Mouse (Mus musculus): Measurements from ENCODE around the gene Mybphl. TPM values are rescaled to one million over a fixed set of nuclear protein-coding genes. Genes with fewer than 3 reads are reported as not detected.

Mybphl gene
- total RNA-seq, 1 experiment from 2014 or later, result not detected

- no peak for ATAC-seq (ENCODE audit: extremely low read depth, insufficient number of reproducible peaks, low FRiP score, poor library complexity, severe bottlenecking)
Measured at GRCm38 (mm10) chr3:108367173-108367572, 2.5 kb downstream of the Mybphl start.

- no peak for ATAC-seq (ENCODE audit: extremely low read depth, insufficient number of reproducible peaks, low FRiP score, poor library complexity, severe bottlenecking)
Measured at GRCm38 (mm10) chr3:108367828-108368227, 3.1 kb downstream of the Mybphl start.

- ATAC-seq (ENCODE audit: extremely low read depth, insufficient number of reproducible peaks, low FRiP score, poor library complexity, severe bottlenecking), result no peak
Measured at GRCm38 (mm10) chr3:108368721-108369120, 4.0 kb downstream of the Mybphl start.

- ATAC-seq (ENCODE audit: extremely low read depth, insufficient number of reproducible peaks, low FRiP score, poor library complexity, severe bottlenecking), result no peak
Measured at GRCm38 (mm10) chr3:108372274-108372673, 7.6 kb downstream of the Mybphl start.

- no peak for ATAC-seq (ENCODE audit: extremely low read depth, insufficient number of reproducible peaks, low FRiP score, poor library complexity, severe bottlenecking)
Measured at GRCm38 (mm10) chr3:108372691-108373090, 8.0 kb downstream of the Mybphl start.

- no peak for ATAC-seq (ENCODE audit: extremely low read depth, insufficient number of reproducible peaks, low FRiP score, poor library complexity, severe bottlenecking)
Measured at GRCm38 (mm10) chr3:108378875-108379663, 14.4 kb downstream of the Mybphl start.

- no peak for ATAC-seq (ENCODE audit: extremely low read depth, insufficient number of reproducible peaks, low FRiP score, poor library complexity, severe bottlenecking)
Measured at GRCm38 (mm10) chr3:108380695-108381094, 16.0 kb downstream of the Mybphl start.

- no peak for ATAC-seq (ENCODE audit: extremely low read depth, insufficient number of reproducible peaks, low FRiP score, poor library complexity, severe bottlenecking)
Measured at GRCm38 (mm10) chr3:108381945-108382875, 17.5 kb downstream of the Mybphl start.

GRCm38 (mm10) chr3:108383485-108384354, 19.0 kb downstream of the Mybphl start, which contains the start of gene Psrc1:
Gene Psrc1 (plus strand): TSS chr3:108383839.
- ATAC-seq (ENCODE audit: extremely low read depth, insufficient number of reproducible peaks, low FRiP score, poor library complexity, severe bottlenecking), result peak; percentile 21; the same call in 1 of the 2 replicates

GRCm38 (mm10) chr3:108384425-108384824, 19.7 kb downstream of the Mybphl start:
- ATAC-seq (ENCODE audit: extremely low read depth, insufficient number of reproducible peaks, low FRiP score, poor library complexity, severe bottlenecking), result no peak

- no peak for ATAC-seq (ENCODE audit: extremely low read depth, insufficient number of reproducible peaks, low FRiP score, poor library complexity, severe bottlenecking)
Measured at GRCm38 (mm10) chr3:108386186-108386585, 21.5 kb downstream of the Mybphl start.

GRCm38 (mm10) chr3:108389111-108389545, 24.4 kb downstream of the Mybphl start:
- ATAC-seq (ENCODE audit: extremely low read depth, insufficient number of reproducible peaks, low FRiP score, poor library complexity, severe bottlenecking), result peak; percentile 96

- ATAC-seq (ENCODE audit: extremely low read depth, insufficient number of reproducible peaks, low FRiP score, poor library complexity, severe bottlenecking), result no peak
Measured at GRCm38 (mm10) chr3:108392299-108392698, 27.6 kb downstream of the Mybphl start.

GRCm38 (mm10) chr3:108392793-108393192, 28.1 kb downstream of the Mybphl start:
- no peak for ATAC-seq (ENCODE audit: extremely low read depth, insufficient number of reproducible peaks, low FRiP score, poor library complexity, severe bottlenecking)

- no peak for ATAC-seq (ENCODE audit: extremely low read depth, insufficient number of reproducible peaks, low FRiP score, poor library complexity, severe bottlenecking)
Measured at GRCm38 (mm10) chr3:108398281-108398680, 33.6 kb downstream of the Mybphl start.

GRCm38 (mm10) chr3:108400442-108400841, 35.7 kb downstream of the Mybphl start:
- ATAC-seq (ENCODE audit: extremely low read depth, insufficient number of reproducible peaks, low FRiP score, poor library complexity, severe bottlenecking), result no peak

- ATAC-seq (ENCODE audit: extremely low read depth, insufficient number of reproducible peaks, low FRiP score, poor library complexity, severe bottlenecking), result peak; percentile 90
Measured at GRCm38 (mm10) chr3:108401692-108402527, 37.2 kb downstream of the Mybphl start.

GRCm38 (mm10) chr3:108402528-108402920, 37.8 kb downstream of the Mybphl start:
- no peak for ATAC-seq (ENCODE audit: extremely low read depth, insufficient number of reproducible peaks, low FRiP score, poor library complexity, severe bottlenecking)

All from neutrophil, adult 5-6 weeks (primary cell).